Mouse (Mus musculus) kidney, postnatal 0 days (tissue): Measurements from ENCODE around the gene Abca13. TPM values are rescaled to one million over a fixed set of nuclear protein-coding genes. Genes with fewer than 3 reads are reported as not detected.

Source experiments
- ATAC-seq: fragments of 200-750 bp; cut with Nextera tagmentation; replicated peaks from 2 replicates; pipeline ENCODE4 v1.8.0; 2017; ENCODE audit warnings: low read depth, moderate number of reproducible peaks, moderate TSS enrichment, moderate library complexity; ENCODE audit not compliant: low FRiP score
- DNase-seq: peaks from one replicate; pipeline ENCODE4 v3.0.0-alpha.2; 2016; ENCODE audit warnings: low spot score
- H3K27ac ChIP-seq: fragments of 300-500 bp; sonication (generic); 2 replicates; pipeline ENCODE4 v1.5.1; 2014; ENCODE audit warnings: mild to moderate bottlenecking
- H3K27me3 ChIP-seq: fragments of 300-500 bp; sonication (generic); 2 replicates; pipeline ENCODE4 v1.6.1; 2014; ENCODE audit warnings: low read length, mixed read lengths; ENCODE audit not compliant: insufficient read depth
- H3K36me3 ChIP-seq: fragments of 300-500 bp; sonication (generic); 2 replicates; pipeline ENCODE4 v1.6.1; 2014; ENCODE audit warnings: low read length, mixed read lengths; ENCODE audit not compliant: insufficient read depth
- H3K4me1 ChIP-seq: fragments of 300-500 bp; sonication (generic); replicated peaks from 2 replicates; pipeline ENCODE4 v1.6.1; 2014; ENCODE audit warnings: antibody characterized with exemption, low read length, mixed read lengths; ENCODE audit not compliant: insufficient read depth
- H3K4me2 ChIP-seq: fragments of 300-500 bp; sonication (generic); 2 replicates; pipeline ENCODE4 v1.6.1; 2014; ENCODE audit warnings: mild to moderate bottlenecking, low read length, moderate library complexity, mixed read lengths
- H3K4me3 ChIP-seq: fragments of 300-500 bp; sonication (generic); replicated peaks from 2 replicates; pipeline ENCODE4 v1.5.1; 2014; ENCODE audit warnings: low read depth, low read length
- H3K9ac ChIP-seq: fragments of 300-500 bp; sonication (generic); 2 replicates; pipeline ENCODE4 v1.6.1; 2014; ENCODE audit warnings: low read depth, low read length
- H3K9me3 ChIP-seq: fragments of 300-500 bp; sonication (generic); replicated peaks from 2 replicates; pipeline ENCODE4 v1.6.1; 2016; ENCODE audit warnings: low read length, inconsistent platforms, mixed read lengths
- CTCF ChIP-seq: IDR thresholded peaks from 2 replicates; pipeline ENCODE4 v1.5.1; 2016; ENCODE audit warnings: antibody characterized with exemption, low read depth, mild to moderate bottlenecking, moderate library complexity
- WGBS: fragments of 180-500 bp; shearing (Covaris S2); extraction: QIAGEN DNeasy Blood & Tissue Kit; methylation state at CpG from one replicate; pipeline ENCODE4 v1.1.7; 2014; 5-methylcytosine and 5-hydroxymethylcytosine counted together
- polyA plus RNA-seq: library from polyadenylated mRNA; unstranded; fragments of >200 nt; fragmentation: Nextera tagmentation; extraction: Ambion mirVana; gene quantifications from 2 replicates; pipeline ENCODE4 v1.2.1, GENCODE M21; 2015

Gene Abca13
- polyA plus RNA-seq, 1 experiment from 2014 or later: 1.8 TPM

DNA sequence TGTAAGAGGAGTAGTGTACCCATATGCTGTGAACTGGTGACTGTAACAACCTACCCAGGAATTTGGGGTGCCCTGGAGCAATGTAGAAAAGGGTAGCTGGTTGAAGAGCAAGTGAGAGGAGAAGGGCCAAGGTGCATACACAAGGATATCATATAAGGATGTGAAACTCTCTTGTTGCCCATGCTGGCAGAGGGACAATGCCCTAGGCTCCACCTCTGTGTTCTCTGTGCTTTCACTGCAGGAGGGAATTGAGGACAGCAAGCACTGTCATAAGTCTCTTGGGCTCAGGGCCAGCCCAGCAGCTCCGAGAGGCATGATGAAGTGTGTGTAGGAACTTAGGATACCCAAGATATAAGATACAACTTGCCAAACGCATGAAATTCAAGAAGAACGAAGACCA, 225.2 kb downstream of the Abca13 start:
- H3K4me2 ChIP-seq: no peak overlapping the region
- no peaks in the 10 kb centered on the region for H3K36me3 ChIP-seq
- no peaks in the 10 kb centered on the region for H3K9me3 ChIP-seq
- DNase-seq (no peak), ATAC-seq (no peak)
- H3K27me3 ChIP-seq: no peaks in the 10 kb centered on the region
- WGBS: 90% methylated on average over 3 of the region's 3 CpGs
- H3K27ac ChIP-seq: no peak overlapping the region
- no peak overlapping the region for H3K9ac ChIP-seq
- H3K4me1 ChIP-seq: no peaks in the 10 kb centered on the region
- no peak for TF ChIP-seq CTCF
- H3K4me3 ChIP-seq: no peak overlapping the region

DNA sequence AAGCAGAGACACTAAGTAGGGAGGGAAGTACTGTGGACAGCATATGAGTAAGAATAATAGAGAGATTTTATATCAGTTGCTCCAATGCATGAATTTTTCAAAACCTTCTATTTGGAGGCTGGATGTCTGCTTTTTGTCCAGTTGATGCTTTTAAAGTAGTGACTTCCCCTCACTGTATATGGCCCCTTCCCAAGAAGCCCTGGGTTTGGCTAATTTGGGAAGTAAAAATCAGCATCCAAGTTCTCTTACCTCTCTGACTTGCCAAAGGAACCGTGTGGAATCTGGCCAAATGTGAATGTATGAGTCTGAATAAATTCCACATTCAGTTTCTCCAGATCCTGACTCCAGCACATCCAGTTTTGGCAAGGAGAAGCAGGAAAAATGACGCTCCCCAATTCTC, 228.5 kb downstream of the Abca13 start:
- H3K4me1 ChIP-seq: no peaks in the 10 kb centered on the region
- TF ChIP-seq CTCF: no peak
- H3K9me3 ChIP-seq: no peaks in the 10 kb centered on the region
- 58% methylated on average over 2 of the region's 2 CpGs for WGBS
- H3K27me3 ChIP-seq: no peaks in the 10 kb centered on the region
- H3K27ac ChIP-seq: no peak overlapping the region
- no peak overlapping the region for H3K4me2 ChIP-seq
- H3K9ac ChIP-seq: no peak overlapping the region
- H3K36me3 ChIP-seq: no peaks in the 10 kb centered on the region
- no peak overlapping the region for H3K4me3 ChIP-seq
- ATAC-seq (no peak), DNase-seq (no peak)

DNA sequence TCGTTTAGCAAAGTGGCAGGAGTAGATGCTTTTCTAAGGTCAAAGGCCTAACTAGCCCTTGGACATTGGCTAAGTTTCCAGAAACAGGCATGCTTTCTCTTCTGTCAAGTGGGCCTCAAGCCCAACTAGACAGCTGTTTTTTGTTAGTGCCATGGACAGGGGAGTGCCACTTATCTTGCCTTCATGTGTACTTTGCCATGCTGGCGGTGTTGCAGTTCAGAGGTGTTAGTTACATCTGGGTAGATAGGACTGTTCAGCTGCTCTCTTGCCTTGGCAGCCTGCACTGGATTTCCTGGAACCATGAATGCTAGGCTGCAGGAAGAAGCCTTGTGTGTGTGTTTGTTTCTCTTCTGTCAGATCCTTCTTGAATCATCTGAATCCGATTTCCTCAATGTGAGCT, 235.7 kb downstream of the Abca13 start:
- Histone ChIP-seq H3K9me3 (no peaks in the 10 kb centered on the region), H3K36me3 (no peaks in the 10 kb centered on the region), H3K27ac (no peak overlapping the region), H3K9ac (no peak overlapping the region), H3K4me2 (no peak overlapping the region), H3K4me3 (no peak overlapping the region), H3K4me1 (no peaks in the 10 kb centered on the region), H3K27me3 (no peaks in the 10 kb centered on the region)
- ATAC-seq (no peak), DNase-seq (no peak)
- no peak for TF ChIP-seq CTCF
- 50% methylated on average over 3 of the region's 3 CpGs for WGBS

DNA sequence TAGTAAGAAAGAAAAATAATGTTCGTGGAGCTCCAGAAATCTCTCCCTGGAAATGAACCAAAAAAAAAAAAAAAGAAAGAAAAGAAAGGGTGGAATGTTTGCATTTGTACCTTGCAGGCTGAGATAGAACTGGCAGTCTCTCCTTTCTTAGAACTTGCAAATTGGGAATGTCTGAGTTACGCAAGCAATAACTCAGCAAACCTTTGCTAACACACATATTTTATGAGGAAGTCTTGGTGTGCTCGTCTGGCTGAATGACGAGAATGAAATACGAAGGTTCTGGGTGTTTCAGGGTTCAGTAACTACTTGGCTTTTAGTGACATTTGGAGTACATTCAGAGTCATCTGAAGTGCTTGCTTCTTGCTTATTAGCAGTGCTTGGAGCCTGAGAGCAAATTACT, 241.1 kb downstream of the Abca13 start:
- H3K4me2 ChIP-seq: no peak overlapping the region
- no peaks in the 10 kb centered on the region for H3K27me3 ChIP-seq
- no peak overlapping the region for H3K4me3 ChIP-seq
- H3K9me3 ChIP-seq: no peaks in the 10 kb centered on the region
- TF ChIP-seq CTCF: no peak
- H3K9ac ChIP-seq: no peak overlapping the region
- H3K27ac ChIP-seq: no peak overlapping the region
- H3K4me1 ChIP-seq: no peaks in the 10 kb centered on the region
- DNase-seq: no peak
- ATAC-seq: no peak
- no peaks in the 10 kb centered on the region for H3K36me3 ChIP-seq
- WGBS: 38% methylated on average over 5 of the region's 5 CpGs

DNA sequence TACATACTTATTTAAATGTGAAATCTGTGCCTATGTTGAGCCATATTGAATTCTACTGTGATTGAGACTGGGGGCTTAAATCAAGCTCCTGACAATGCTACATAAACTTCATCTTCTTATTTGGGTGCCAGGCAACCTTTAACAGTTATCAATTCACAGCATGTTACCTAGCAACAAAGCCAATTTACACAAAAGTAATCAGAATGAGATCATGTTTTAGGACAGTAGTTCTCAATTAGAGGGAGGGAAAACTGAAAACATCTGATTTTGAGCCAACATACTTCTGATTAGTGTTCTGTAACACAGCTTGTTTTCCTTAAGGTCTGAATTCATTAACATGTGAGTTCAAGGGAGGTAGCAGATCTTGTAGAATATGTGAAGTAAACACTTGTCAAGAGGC, 244.9 kb downstream of the Abca13 start:
- ATAC-seq (no peak), DNase-seq (no peak)
- Histone ChIP-seq H3K36me3 (no peaks in the 10 kb centered on the region), H3K4me3 (no peak overlapping the region), H3K9me3 (no peaks in the 10 kb centered on the region), H3K27ac (no peak overlapping the region), H3K4me1 (no peaks in the 10 kb centered on the region), H3K4me2 (no peak overlapping the region), H3K27me3 (no peaks in the 10 kb centered on the region), H3K9ac (no peak overlapping the region)
- no peak for TF ChIP-seq CTCF

DNA sequence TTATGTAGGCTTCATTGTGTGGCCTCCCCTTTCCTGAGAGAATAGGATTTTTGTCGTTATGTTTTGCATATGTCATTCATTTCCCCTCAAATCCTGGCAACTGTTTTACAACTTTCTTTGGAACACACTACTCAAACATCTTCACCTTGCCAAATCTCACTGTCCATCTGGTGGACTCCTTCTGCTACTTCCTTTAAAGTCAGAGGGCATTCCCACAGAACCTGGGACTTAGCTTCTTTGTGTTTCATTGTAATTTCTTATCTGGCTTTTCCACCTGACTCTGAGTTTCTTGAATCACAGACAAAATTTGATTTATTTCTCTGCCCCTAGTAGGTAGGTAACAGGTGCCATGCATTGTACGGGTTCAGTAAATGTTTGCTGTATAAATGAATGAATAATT, 248.0 kb downstream of the Abca13 start:
- Histone ChIP-seq H3K27me3 (no peaks in the 10 kb centered on the region), H3K9ac (no peak overlapping the region), H3K4me2 (no peak overlapping the region), H3K9me3 (no peaks in the 10 kb centered on the region), H3K4me3 (no peak overlapping the region), H3K36me3 (no peaks in the 10 kb centered on the region), H3K27ac (no peak overlapping the region), H3K4me1 (no peaks in the 10 kb centered on the region)
- no peak for DNase-seq
- WGBS: 60% methylated on average over 2 of the region's 2 CpGs
- TF ChIP-seq CTCF: no peak
- ATAC-seq: no peak

DNA sequence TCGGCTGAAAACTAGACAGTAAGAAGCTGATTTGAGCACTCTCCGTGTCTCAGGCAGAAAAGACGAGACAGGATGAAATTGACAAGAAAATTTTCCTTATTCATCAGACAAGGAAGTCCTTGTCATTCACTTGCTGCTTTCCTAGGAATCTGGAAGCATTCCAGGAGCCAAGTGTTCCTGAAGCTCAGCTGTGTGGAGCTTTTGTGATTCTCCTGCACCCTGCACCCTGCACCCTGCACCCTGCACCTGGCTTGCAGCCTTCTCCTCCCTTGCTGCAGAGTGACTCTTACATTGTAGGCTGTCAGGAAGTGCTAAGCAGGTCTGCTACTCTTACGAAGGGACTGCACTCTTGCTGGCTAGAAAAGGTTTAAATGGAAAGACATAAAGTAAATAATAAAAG, 249.4 kb downstream of the Abca13 start:
- Histone ChIP-seq H3K27ac (no peak overlapping the region), H3K9ac (no peak overlapping the region), H3K36me3 (no peaks in the 10 kb centered on the region), H3K27me3 (no peaks in the 10 kb centered on the region), H3K4me3 (no peak overlapping the region), H3K4me1 (no peaks in the 10 kb centered on the region), H3K4me2 (no peak overlapping the region), H3K9me3 (no peaks in the 10 kb centered on the region)
- no peak for TF ChIP-seq CTCF
- 59% methylated on average over 4 of the region's 4 CpGs for WGBS
- DNase-seq (no peak), ATAC-seq (no peak)
